Mouse (Mus musculus) limb, embryonic 14.5 days (tissue): ENCODE results near the gene Klf1. TPM values are rescaled to one million over a fixed set of nuclear protein-coding genes. Genes with fewer than 3 reads are reported as not detected.

ENCODE experiments used
- ATAC-seq: fragments of 200-750 bp; cut with Nextera tagmentation; 2 replicates; pipeline ENCODE4 v1.8.0; 2017; ENCODE audit warnings: low read depth, moderate number of reproducible peaks, moderate TSS enrichment; ENCODE audit not compliant: low FRiP score
- DNase-seq: peaks from one replicate; pipeline ENCODE4 v3.0.0-alpha.2; 2015; ENCODE audit warnings: low spot score
- H3K27ac ChIP-seq: fragments of 300-500 bp; sonication (generic); replicated peaks from 2 replicates; pipeline ENCODE4 v1.5.1; 2014; ENCODE audit warnings: low read depth, mild to moderate bottlenecking, low read length, moderate library complexity, mixed read lengths
- H3K27me3 ChIP-seq: fragments of 300-500 bp; sonication (generic); 2 replicates; pipeline ENCODE4 v1.6.1; 2014; ENCODE audit warnings: low read length, mixed read lengths; ENCODE audit not compliant: control insufficient read depth, insufficient read depth
- H3K36me3 ChIP-seq: fragments of 300-500 bp; sonication (generic); 2 replicates; pipeline ENCODE4 v1.6.1; 2014; ENCODE audit warnings: mild to moderate bottlenecking, low read length, moderate library complexity, mixed read lengths; ENCODE audit not compliant: control insufficient read depth, insufficient read depth
- H3K4me1 ChIP-seq: fragments of 300-500 bp; sonication (generic); 2 replicates; pipeline ENCODE4 v1.6.1; 2014; ENCODE audit warnings: antibody characterized with exemption, low read length, mixed read lengths; ENCODE audit not compliant: control insufficient read depth, insufficient read depth
- H3K4me2 ChIP-seq: fragments of 300-500 bp; sonication (generic); replicated peaks from 2 replicates; pipeline ENCODE4 v1.6.1; 2014; ENCODE audit warnings: low read depth, mild to moderate bottlenecking, low read length, moderate library complexity; ENCODE audit not compliant: severe bottlenecking
- H3K4me3 ChIP-seq: fragments of 300-500 bp; sonication (generic); replicated peaks from 2 replicates; pipeline ENCODE4 v1.5.1; 2014; ENCODE audit warnings: low read length
- H3K9ac ChIP-seq: fragments of 300-500 bp; sonication (generic); 2 replicates; pipeline ENCODE4 v1.6.1; 2014; ENCODE audit warnings: mild to moderate bottlenecking, low read depth, low read length, moderate library complexity; ENCODE audit not compliant: severe bottlenecking
- H3K9me3 ChIP-seq: fragments of 300-500 bp; sonication (generic); 2 replicates; pipeline ENCODE4 v1.6.1; 2016; ENCODE audit warnings: low read length; ENCODE audit not compliant: control insufficient read depth
- POLR2A ChIP-seq: fragments of 200-500 bp; IDR thresholded peaks from 2 replicates; pipeline ENCODE4 v1.8.0; 2012; ENCODE audit warnings: inconsistent platforms, mild to moderate bottlenecking, moderate library complexity, borderline replicate concordance; ENCODE audit not compliant: insufficient read depth, insufficient read length; ENCODE audit errors: extremely low read depth
- WGBS: fragments of 180-500 bp; shearing (Covaris S2); extraction: QIAGEN DNeasy Blood & Tissue Kit; methylation state at CpG from one replicate; pipeline ENCODE4 v1.1.7; 2014; 5-methylcytosine and 5-hydroxymethylcytosine counted together
- polyA plus RNA-seq, 2 experiments: library from polyadenylated mRNA; depleted of rRNA in 1 of 2; stranded (reverse) in 1 of 2; unstranded in 1 of 2; fragments of >200 nt; fragmentation: Nextera tagmentation in 1 of 2; extraction: Ambion mirVana in 1 of 2; gene quantifications; 2 replicates each; pipeline versions ENCODE4 v1.2.1 to v1.2.3; 2012 to 2014

Gene Klf1
- polyA plus RNA-seq, 2 experiments = 2.0 to 2.5 TPM

DNA sequence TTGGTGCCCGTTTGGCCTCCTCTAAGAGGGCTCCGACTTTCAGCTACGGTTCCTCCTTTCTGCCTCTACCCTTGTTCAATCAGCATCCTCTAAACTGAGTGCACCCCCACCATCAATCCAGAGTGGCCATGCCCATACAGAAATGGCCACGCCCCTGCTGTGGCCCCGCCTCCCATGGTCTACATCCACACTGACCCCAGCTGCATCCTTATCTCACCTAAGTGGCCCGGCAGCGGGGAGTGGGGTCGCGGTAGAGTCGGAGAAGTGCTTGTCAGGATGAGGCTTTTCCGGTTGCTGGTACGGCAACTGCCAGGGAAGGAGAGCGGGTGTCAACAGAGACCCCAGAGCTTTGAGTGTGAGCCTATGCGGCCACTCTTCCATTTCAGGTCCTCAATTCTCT is 33.8 kb downstream of the Klf1 start:
- Histone ChIP-seq H3K4me3 (no peak overlapping the region), H3K27ac (no peak overlapping the region), H3K27me3 (peaks cover 54% of the 10 kb centered on the region), H3K4me2 (no peak overlapping the region), H3K9ac (no peak overlapping the region), H3K4me1 (peaks cover 6% of the 10 kb centered on the region), H3K36me3 (no peaks in the 10 kb centered on the region), H3K9me3 (no peaks in the 10 kb centered on the region)
- WGBS = 6% methylated on average over 14 of the region's 14 CpGs
- DNase-seq (no peak), ATAC-seq (no peak)
- no peak for TF ChIP-seq POLR2A

DNA sequence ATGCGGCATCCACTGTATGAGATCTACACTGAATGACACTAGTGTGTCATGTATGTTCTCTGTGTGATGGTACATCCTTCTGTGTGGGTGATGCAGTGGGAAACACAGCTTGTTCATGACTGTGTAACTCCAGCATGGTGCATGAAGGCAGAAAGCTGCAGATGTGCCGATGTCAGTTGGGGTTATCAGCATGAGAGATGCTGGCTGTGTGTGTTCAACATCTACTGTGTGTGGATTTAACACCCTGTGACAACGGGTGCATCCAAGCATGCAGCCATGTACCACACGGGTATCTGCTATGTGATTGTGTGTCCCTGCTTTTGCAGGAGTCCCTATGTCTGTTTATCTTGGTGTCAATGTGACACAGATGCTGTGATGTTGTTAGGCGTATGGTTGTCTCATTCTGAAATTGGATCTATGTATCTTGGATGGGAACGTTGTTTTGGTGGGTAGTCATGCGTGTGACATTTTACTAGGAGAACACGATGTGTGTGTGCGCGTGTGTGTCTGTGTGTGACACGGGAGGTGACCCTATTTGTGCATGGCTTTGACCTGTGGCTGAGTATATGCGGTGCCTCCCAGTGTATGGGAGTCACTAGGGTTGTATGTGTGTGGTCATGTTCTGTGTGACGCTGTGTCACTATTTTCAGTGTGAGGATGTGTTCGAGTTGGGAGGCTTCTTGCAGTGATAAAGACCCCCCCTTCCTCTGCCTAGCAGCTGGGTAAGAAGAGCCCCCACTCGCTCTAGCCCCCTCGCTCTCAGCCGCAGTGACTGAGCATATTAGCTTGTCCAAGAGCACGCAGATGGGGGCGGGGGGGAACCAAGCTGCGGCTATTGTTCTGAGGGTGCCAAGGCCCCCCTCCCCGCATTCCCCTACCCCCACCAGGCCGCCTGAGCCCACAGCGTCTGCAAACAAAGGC is 34.6 kb downstream of the Klf1 start:
- Histone ChIP-seq H3K9ac (no peak overlapping the region), H3K4me2 (peak overlapping the region; percentile 68), H3K4me3 (peak overlapping the region; percentile 40), H3K4me1 (peaks cover 6% of the 10 kb centered on the region), H3K36me3 (no peaks in the 10 kb centered on the region), H3K27me3 (peaks cover 54% of the 10 kb centered on the region), H3K9me3 (no peaks in the 10 kb centered on the region), H3K27ac (no peak overlapping the region)
- DNase-seq (no peak), ATAC-seq (no peak)
- WGBS = 30% methylated on average over 20 of the region's 23 CpGs
- TF ChIP-seq POLR2A = no peak

GRCm38 (mm10) chr8:84936962-84937546 is 35.3 kb downstream of the Klf1 start, which contains the start of gene Mast1:
Mast1 (minus strand) TSS chr8:84937359.
- no peaks in the 10 kb centered on the region for H3K36me3 ChIP-seq

GRCm38 (mm10) chr8:84937620-84938485 is 36.1 kb downstream of the Klf1 start:
- H3K4me3 ChIP-seq = peak overlapping the region; percentile 40
- H3K4me2 ChIP-seq = peak overlapping the region; percentile 68; the same call in 1 of the 2 replicates
- no peak overlapping the region for H3K9ac ChIP-seq
- peaks cover 49% of the 10 kb centered on the region for H3K27me3 ChIP-seq
- H3K27ac ChIP-seq = no peak overlapping the region
- peaks cover 6% of the 10 kb centered on the region for H3K4me1 ChIP-seq
- ATAC-seq = no peak
- no peaks in the 10 kb centered on the region for H3K9me3 ChIP-seq
- WGBS = 64% methylated on average over 13 of the region's 13 CpGs
- no peak for TF ChIP-seq POLR2A
- DNase-seq = no peak
- H3K36me3 ChIP-seq = no peaks in the 10 kb centered on the region

More at GRCm38 (mm10) chr8:84936962-84937546, 35.3 kb downstream of the Klf1 start, which contains the start of gene Mast1:
- peak; percentile 34; the same call in 1 of the 2 replicates for ATAC-seq
- Histone ChIP-seq H3K4me2 (peak within 1 kb of the TSS; percentile 68), H3K9ac (0 out of 2 replicates have a peak within 1 kb of the TSS, but pooled peaks have one; percentile 16), H3K9me3 (no peaks in the 10 kb centered on the region), H3K27ac (no peak within 1 kb of the TSS), H3K27me3 (peaks cover 54% of the 10 kb centered on the region), H3K4me1 (peaks cover 6% of the 10 kb centered on the region), H3K4me3 (peak within 1 kb of the TSS; percentile 40)
- 1% methylated on average over 41 of the region's 50 CpGs for WGBS
- no peak for TF ChIP-seq POLR2A
- peak; percentile 34 for DNase-seq
